Mouse (Mus musculus) erythroblast, embryonic 14.5 days (primary cell): ENCODE results near the gene Btbd9.

ENCODE experiments used
- GATA1 ChIP-seq: IDR thresholded peaks from 2 replicates; pipeline ENCODE4 v1.6.1; 2012; ENCODE audit warnings: low read length, inconsistent platforms, mixed read lengths
- TAL1 ChIP-seq: IDR thresholded peaks from 3 replicates; pipeline ENCODE4 v1.6.1; 2012; ENCODE audit warnings: low read length, inconsistent platforms, mixed read lengths

GRCm38 (mm10) chr17:30355431-30355830 lies 220.9 kb downstream of the Btbd9 start:
- no peak for TF ChIP-seq GATA1
- no peak for TF ChIP-seq TAL1
